Mouse (Mus musculus): ENCODE measurements around the gene Fam193b. TPM values are rescaled to one million over a fixed set of nuclear protein-coding genes. Genes with fewer than 3 reads are reported as not detected.

Fam193b gene
- polyA plus RNA-seq, 1 experiment from 2014 or later: 41.1 TPM

GRCm38 (mm10) chr13:55510668-55511491 is 60.0 kb downstream of the Fam193b start:
- ATAC-seq: peak; percentile 51
- H3K9me3 ChIP-seq (ENCODE audit: control insufficient read depth, low read length): no peaks in the 10 kb centered on the region
- peaks cover 26% of the 10 kb centered on the region for H3K36me3 ChIP-seq (ENCODE audit: control insufficient read depth, insufficient read depth, low read length)
- peaks cover 25% of the 10 kb centered on the region for H3K4me1 ChIP-seq (ENCODE audit: control insufficient read depth, insufficient read depth, low read depth, low read length)
- 13% methylated on average over 6 of the region's 6 CpGs for WGBS
- H3K27me3 ChIP-seq (replicated peaks; ENCODE audit: control insufficient read depth, insufficient read depth, low read length): 0 out of 2 replicates have a peak, but pooled peaks cover 3% of the 10 kb centered on the region
- peak overlapping the region; percentile 71 for H3K27ac ChIP-seq (ENCODE audit: low read depth, low read length)
- peak overlapping the region; percentile 28; the same call in 1 of the 2 replicates for H3K9ac ChIP-seq (ENCODE audit: low read depth, low read length)
- H3K4me2 ChIP-seq (ENCODE audit: low read length): peak overlapping the region; percentile 30
- no peak overlapping the region for H3K4me3 ChIP-seq (ENCODE audit: low read length)

- peaks cover 32% of the 10 kb centered on the region for H3K36me3 ChIP-seq (ENCODE audit: control insufficient read depth, insufficient read depth, low read length)
Observed at GRCm38 (mm10) chr13:55510332-55510667, 60.6 kb downstream of the Fam193b start.

DNA sequence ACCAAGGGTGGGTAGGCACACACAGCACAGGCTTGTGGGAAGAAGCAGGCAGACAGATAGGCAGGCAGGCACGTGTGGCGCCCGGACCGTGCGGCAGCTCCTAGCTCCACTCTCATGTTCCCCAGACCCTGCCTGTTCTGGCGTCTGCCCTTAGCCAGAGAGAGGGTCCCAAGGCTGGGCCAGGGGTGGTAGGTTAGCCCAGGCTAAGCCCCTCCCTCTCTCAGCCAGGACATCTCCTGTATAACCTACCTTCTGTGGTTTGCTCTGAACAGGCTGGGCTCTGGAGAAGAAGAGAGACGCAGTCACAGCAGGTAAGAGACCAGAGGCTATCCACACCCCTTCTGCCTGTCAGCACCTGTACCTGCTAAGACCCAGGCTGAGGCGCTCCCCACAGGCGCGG is 62.4 kb downstream of the Fam193b start:
- Histone ChIP-seq H3K9me3 (ENCODE audit: control insufficient read depth, low read length) (no peaks in the 10 kb centered on the region), H3K4me2 (ENCODE audit: low read length) (no peak overlapping the region), H3K36me3 (ENCODE audit: control insufficient read depth, insufficient read depth, low read length) (peaks cover 34% of the 10 kb centered on the region), H3K27ac (ENCODE audit: low read depth, low read length) (no peak overlapping the region), H3K4me3 (ENCODE audit: low read length) (no peak overlapping the region), H3K4me1 (ENCODE audit: control insufficient read depth, insufficient read depth, low read depth, low read length) (peaks cover 22% of the 10 kb centered on the region), H3K27me3 (replicated peaks; ENCODE audit: control insufficient read depth, insufficient read depth, low read length) (no peaks in the 10 kb centered on the region), H3K9ac (ENCODE audit: low read depth, low read length) (no peak overlapping the region)
- 91% methylated on average over 10 of the region's 10 CpGs for WGBS
- ATAC-seq: no peak

More at GRCm38 (mm10) chr13:55510332-55510667, 60.6 kb downstream of the Fam193b start:
- 34% methylated on average over 3 of the region's 3 CpGs for WGBS
- Histone ChIP-seq H3K4me1 (ENCODE audit: control insufficient read depth, insufficient read depth, low read depth, low read length) (peaks cover 25% of the 10 kb centered on the region), H3K9me3 (ENCODE audit: control insufficient read depth, low read length) (no peaks in the 10 kb centered on the region), H3K27ac (ENCODE audit: low read depth, low read length) (peak overlapping the region; percentile 4; the same call in 1 of the 2 replicates), H3K4me2 (ENCODE audit: low read length) (no peak overlapping the region), H3K9ac (ENCODE audit: low read depth, low read length) (no peak overlapping the region), H3K27me3 (replicated peaks; ENCODE audit: control insufficient read depth, insufficient read depth, low read length) (0 out of 2 replicates have a peak, but pooled peaks cover 2% of the 10 kb centered on the region), H3K4me3 (ENCODE audit: low read length) (no peak overlapping the region)
- no peak for ATAC-seq

- no peak overlapping the region for H3K4me2 ChIP-seq (ENCODE audit: low read length)
- no peak overlapping the region for H3K27ac ChIP-seq (ENCODE audit: low read depth, low read length)
- no peak overlapping the region for H3K4me3 ChIP-seq (ENCODE audit: low read length)
- 51% methylated on average over 11 of the region's 11 CpGs for WGBS
- H3K36me3 ChIP-seq (ENCODE audit: control insufficient read depth, insufficient read depth, low read length): peaks cover 35% of the 10 kb centered on the region
- ATAC-seq: no peak
- H3K9me3 ChIP-seq (ENCODE audit: control insufficient read depth, low read length): no peaks in the 10 kb centered on the region
- no peaks in the 10 kb centered on the region for H3K27me3 ChIP-seq (replicated peaks; ENCODE audit: control insufficient read depth, insufficient read depth, low read length)
- peaks cover 22% of the 10 kb centered on the region for H3K4me1 ChIP-seq (ENCODE audit: control insufficient read depth, insufficient read depth, low read depth, low read length)
- H3K9ac ChIP-seq (ENCODE audit: low read depth, low read length): no peak overlapping the region
Observed at GRCm38 (mm10) chr13:55507877-55508276, 63.0 kb downstream of the Fam193b start.

DNA sequence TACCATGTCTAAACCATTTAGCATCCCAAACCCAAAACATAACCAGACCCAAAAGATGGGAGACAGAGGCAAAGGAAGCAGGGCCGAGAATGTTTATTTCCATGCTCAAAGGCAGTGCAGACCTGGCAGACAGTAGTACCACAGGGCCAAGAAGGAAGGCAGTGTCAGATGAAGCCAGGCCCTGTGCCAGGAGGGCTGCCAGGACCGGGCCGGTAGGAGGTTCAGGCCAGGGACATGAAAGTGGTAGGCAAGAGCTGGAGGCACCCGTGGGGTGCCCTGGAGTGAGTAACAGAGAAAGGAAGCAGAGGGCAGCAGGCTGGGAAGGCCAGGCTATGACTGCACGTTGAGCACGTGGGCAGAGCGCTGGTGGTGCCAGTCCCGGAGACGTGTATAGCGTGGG is 64.2 kb downstream of the Fam193b start:
- no peak overlapping the region for H3K4me2 ChIP-seq (ENCODE audit: low read length)
- ATAC-seq: no peak
- no peak overlapping the region for H3K27ac ChIP-seq (ENCODE audit: low read depth, low read length)
- no peak overlapping the region for H3K9ac ChIP-seq (ENCODE audit: low read depth, low read length)
- H3K36me3 ChIP-seq (ENCODE audit: control insufficient read depth, insufficient read depth, low read length): peaks cover 38% of the 10 kb centered on the region
- H3K4me1 ChIP-seq (ENCODE audit: control insufficient read depth, insufficient read depth, low read depth, low read length): peaks cover 14% of the 10 kb centered on the region
- no peaks in the 10 kb centered on the region for H3K9me3 ChIP-seq (ENCODE audit: control insufficient read depth, low read length)
- no peaks in the 10 kb centered on the region for H3K27me3 ChIP-seq (replicated peaks; ENCODE audit: control insufficient read depth, insufficient read depth, low read length)
- 85% methylated on average over 10 of the region's 10 CpGs for WGBS
- no peak overlapping the region for H3K4me3 ChIP-seq (ENCODE audit: low read length)

DNA sequence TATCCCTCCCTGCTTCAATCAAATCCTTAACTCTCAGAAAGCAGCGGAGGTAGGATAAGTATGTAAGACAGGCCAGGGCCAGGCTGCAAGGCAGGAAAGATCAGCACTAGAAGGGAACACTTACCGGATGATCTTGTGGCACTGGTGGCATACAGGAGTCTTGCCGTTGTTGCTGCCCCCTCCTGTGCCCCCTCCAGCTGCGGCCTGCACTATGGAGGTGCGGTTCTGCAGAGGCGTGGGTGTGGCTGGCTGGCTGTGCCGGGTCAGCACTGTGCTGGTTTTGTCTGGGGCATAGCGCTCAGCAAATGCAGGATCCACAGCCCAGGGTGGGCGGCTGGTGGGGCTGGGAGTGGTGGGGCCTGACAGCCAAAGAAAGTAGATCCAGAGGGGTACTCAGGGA is 65.1 kb downstream of the Fam193b start:
- H3K4me2 ChIP-seq (ENCODE audit: low read length): no peak overlapping the region
- H3K9ac ChIP-seq (ENCODE audit: low read depth, low read length): no peak overlapping the region
- no peak overlapping the region for H3K27ac ChIP-seq (ENCODE audit: low read depth, low read length)
- WGBS: 93% methylated on average over 9 of the region's 9 CpGs
- ATAC-seq: no peak
- peaks cover 38% of the 10 kb centered on the region for H3K36me3 ChIP-seq (ENCODE audit: control insufficient read depth, insufficient read depth, low read length)
- H3K4me1 ChIP-seq (ENCODE audit: control insufficient read depth, insufficient read depth, low read depth, low read length): peaks cover 6% of the 10 kb centered on the region
- H3K27me3 ChIP-seq (replicated peaks; ENCODE audit: control insufficient read depth, insufficient read depth, low read length): no peaks in the 10 kb centered on the region
- no peaks in the 10 kb centered on the region for H3K9me3 ChIP-seq (ENCODE audit: control insufficient read depth, low read length)
- no peak overlapping the region for H3K4me3 ChIP-seq (ENCODE audit: low read length)

DNA sequence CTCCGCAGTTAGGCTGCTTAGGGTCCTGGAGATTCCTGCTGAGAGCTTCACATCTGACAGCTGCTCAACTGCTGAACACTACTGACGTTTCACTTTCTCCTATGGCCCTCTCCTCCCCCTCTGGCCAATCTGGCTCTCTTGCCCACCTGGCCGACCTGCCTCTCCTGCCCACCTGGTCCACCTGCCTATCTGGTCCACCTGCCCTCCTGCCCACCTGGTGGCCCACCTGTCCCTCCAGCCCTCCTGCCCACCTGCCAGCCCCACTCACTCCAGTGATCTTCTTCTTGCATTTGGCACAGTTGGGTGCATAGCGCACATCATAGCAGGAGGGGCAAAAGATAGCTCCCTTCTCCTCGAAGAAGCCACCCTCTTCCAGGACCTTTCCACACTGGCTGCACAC is 66.5 kb downstream of the Fam193b start:
- no peak for ATAC-seq
- Histone ChIP-seq H3K27me3 (replicated peaks; ENCODE audit: control insufficient read depth, insufficient read depth, low read length) (no peaks in the 10 kb centered on the region), H3K4me1 (ENCODE audit: control insufficient read depth, insufficient read depth, low read depth, low read length) (no peaks in the 10 kb centered on the region), H3K9ac (ENCODE audit: low read depth, low read length) (no peak overlapping the region), H3K4me2 (ENCODE audit: low read length) (no peak overlapping the region), H3K36me3 (ENCODE audit: control insufficient read depth, insufficient read depth, low read length) (peaks cover 36% of the 10 kb centered on the region), H3K4me3 (ENCODE audit: low read length) (no peak overlapping the region), H3K27ac (ENCODE audit: low read depth, low read length) (no peak overlapping the region), H3K9me3 (ENCODE audit: control insufficient read depth, low read length) (no peaks in the 10 kb centered on the region)
- WGBS: 82% methylated on average over 5 of the region's 5 CpGs

- ATAC-seq: no peak
- H3K27ac ChIP-seq (ENCODE audit: low read depth, low read length): no peak overlapping the region
- H3K4me2 ChIP-seq (ENCODE audit: low read length): no peak overlapping the region
- no peak overlapping the region for H3K9ac ChIP-seq (ENCODE audit: low read depth, low read length)
- no peaks in the 10 kb centered on the region for H3K9me3 ChIP-seq (ENCODE audit: control insufficient read depth, low read length)
- peaks cover 23% of the 10 kb centered on the region for H3K36me3 ChIP-seq (ENCODE audit: control insufficient read depth, insufficient read depth, low read length)
- no peak overlapping the region for H3K4me3 ChIP-seq (ENCODE audit: low read length)
- no peaks in the 10 kb centered on the region for H3K4me1 ChIP-seq (ENCODE audit: control insufficient read depth, insufficient read depth, low read depth, low read length)
- 86% methylated on average over 8 of the region's 8 CpGs for WGBS
- no peaks in the 10 kb centered on the region for H3K27me3 ChIP-seq (replicated peaks; ENCODE audit: control insufficient read depth, insufficient read depth, low read length)
Observed at GRCm38 (mm10) chr13:55502405-55502804, 68.5 kb downstream of the Fam193b start.

DNA sequence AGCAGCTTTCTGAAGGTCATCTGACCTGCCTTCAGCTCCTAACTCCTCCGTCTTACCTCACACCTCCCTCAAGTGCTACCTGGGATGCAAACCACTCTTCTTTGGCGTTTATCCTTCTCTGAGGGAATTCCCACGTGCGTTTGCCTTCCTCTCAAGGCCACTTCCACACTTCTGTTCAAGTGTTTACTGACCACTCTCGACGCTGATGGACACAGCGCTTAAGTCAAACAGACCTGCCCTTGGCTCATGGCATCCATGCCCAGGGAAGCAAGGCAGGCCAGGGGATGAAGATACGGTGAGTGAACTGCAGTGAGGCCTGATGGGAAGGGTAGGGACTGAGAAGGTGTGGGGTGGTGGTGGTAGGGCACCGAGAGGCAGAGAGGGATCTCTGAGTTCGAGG is 70.3 kb downstream of the Fam193b start:
- peaks cover 9% of the 10 kb centered on the region for H3K4me1 ChIP-seq (ENCODE audit: control insufficient read depth, insufficient read depth, low read depth, low read length)
- H3K27ac ChIP-seq (ENCODE audit: low read depth, low read length): no peak overlapping the region
- no peaks in the 10 kb centered on the region for H3K9me3 ChIP-seq (ENCODE audit: control insufficient read depth, low read length)
- ATAC-seq: no peak
- no peak overlapping the region for H3K9ac ChIP-seq (ENCODE audit: low read depth, low read length)
- H3K4me2 ChIP-seq (ENCODE audit: low read length): no peak overlapping the region
- no peaks in the 10 kb centered on the region for H3K27me3 ChIP-seq (replicated peaks; ENCODE audit: control insufficient read depth, insufficient read depth, low read length)
- WGBS: 85% methylated on average over 10 of the region's 10 CpGs
- H3K36me3 ChIP-seq (ENCODE audit: control insufficient read depth, insufficient read depth, low read length): peaks cover 9% of the 10 kb centered on the region
- H3K4me3 ChIP-seq (ENCODE audit: low read length): no peak overlapping the region
